Mouse (Mus musculus): ENCODE measurements at regions not wholly inside any gene's neighbourhood (a gene's known extent, or its start where the extent isn't known, plus 50 kb on each side); places are given as distances from the start of the nearest gene placed in this dataset.
A peak's percentile ranks its signal among the peaks of the same experiment; 100 is the strongest.

DNA sequence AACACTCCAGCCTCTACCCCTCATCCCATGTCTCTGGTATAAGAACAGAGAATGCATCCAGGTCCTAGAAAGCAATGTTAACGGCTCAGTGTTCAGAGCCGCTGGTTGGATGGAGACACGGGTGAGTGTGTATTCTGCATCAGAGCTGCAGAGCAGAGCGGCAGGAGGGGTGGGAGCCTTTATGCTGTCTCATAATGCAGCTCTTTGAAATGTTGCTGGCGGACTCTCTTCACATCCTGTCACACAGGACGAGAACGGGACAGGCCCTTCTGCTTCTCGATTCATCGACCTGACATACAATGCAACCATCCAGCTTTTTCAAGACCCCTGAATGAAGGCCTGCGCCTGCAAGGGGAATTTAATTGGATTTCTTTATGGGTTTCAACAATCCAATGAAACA lies 507.2 kb downstream of the Ccdc171 start:
- DNase-seq (ENCODE audit: low read depth, low spot score): no peak

DNA sequence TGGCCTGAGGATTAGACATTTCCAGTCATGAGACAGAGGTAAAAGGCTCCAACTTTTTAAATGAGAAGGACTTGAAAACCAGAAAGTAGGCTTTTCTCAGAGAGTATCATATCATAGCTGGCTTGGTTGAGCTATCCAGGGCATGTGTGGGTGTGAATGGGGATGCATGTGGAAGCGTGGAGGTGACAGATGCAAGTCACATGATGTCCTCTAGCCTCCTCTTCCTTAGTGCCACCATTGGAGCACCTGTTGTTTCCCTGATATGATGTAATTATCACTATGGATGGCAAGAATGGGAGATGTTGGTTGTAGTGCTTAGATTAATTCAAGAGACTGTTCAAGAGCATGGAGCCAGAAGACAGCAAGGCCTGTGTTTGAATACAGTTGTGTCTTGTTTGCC lies 510.0 kb downstream of the Ccdc171 start:
- DNase-seq (ENCODE audit: low read depth, low spot score): no peak

DNA sequence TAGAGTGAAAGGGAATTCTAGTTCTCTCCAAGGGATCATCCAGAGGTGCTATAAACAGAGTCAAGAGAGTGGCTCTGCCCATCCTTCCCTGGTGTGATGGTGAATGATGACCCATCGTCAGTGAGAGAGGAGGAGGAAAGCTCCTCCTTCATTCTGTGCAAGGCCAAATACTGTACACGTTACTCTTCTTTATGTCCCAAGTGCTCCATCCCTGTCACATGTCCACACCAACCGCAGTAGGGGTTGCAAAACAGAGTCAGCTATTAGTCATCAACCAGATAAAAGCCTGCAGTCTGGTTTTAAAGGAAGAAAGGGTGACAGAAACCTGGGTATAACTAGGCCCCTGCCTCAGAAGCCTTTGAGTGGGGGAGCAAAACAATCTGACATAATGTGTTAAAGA lies 512.2 kb downstream of the Ccdc171 start:
- DNase-seq (ENCODE audit: low read depth, low spot score): no peak

DNA sequence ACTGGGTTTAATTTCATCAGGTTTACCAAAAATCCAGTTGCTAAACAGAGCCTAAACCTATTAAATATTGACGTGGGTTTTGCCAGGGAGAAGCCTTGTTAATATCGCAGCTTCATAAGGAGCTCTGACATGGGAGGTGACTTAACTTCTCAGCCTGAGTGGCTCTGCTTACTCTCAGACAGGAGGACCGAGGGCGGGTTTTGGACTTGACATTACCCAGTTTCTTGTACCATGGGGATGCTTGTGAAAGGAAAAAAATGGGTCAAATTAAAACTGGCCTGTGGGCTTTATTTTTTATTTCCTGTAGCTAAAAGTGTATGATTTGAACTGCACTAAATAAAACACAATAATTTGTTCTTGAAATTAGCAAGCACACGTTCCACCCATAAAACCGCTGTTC lies 524.9 kb downstream of the Ccdc171 start:
- DNase-seq (ENCODE audit: low read depth, low spot score): no peak

DNA sequence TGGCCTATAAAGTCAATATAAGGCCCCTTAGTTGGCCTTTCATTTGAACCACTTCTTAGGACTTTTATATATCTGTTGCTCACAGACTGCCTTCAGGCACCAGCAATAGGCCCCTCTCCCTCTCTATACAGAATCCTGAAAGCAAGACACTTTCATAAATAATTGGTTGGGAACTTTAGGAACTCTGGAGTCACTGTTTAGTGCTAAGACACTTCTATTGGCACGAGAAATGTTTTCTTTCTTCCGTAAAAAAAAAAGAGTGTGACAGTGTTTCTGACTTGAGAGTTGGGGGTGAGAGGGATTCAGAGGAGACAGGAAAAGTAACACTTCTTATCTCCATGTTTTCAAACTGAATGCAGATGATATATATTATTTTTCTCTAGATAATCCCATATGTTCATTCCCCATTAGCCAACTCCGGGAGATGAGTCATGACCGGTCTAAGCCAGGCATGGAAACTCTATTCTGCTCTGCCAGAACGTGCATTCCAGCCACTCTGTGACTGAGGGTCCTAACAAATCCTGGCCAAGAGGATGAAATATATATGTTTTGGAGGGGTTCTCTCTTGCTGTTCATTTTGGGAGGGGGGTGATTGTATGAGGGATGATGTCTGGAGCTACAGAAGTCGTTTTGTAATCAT lies 531.6 kb downstream of the Ccdc171 start:
- no peak for DNase-seq (ENCODE audit: low read depth, low spot score)

DNA sequence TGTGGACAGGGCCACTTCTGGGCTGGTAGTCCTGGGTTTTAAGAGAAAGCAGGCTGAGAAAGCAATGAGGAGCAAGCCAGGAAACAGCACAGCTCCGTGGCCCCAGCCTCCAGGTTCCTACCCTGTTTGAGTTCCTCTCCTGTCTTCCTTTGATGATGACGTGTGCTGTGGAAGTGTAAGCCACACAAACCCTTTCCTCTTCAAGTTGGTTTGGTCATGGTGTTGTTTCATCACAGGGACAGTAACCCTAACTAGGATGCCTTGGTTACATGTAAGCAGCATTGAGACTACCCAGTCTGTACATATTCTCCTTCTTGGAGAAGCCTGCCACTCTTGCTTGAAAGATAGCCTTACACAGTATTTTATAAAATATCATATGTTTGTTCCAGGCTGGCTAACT lies 534.8 kb downstream of the Ccdc171 start:
- no peak for DNase-seq (ENCODE audit: low read depth, low spot score)

DNA sequence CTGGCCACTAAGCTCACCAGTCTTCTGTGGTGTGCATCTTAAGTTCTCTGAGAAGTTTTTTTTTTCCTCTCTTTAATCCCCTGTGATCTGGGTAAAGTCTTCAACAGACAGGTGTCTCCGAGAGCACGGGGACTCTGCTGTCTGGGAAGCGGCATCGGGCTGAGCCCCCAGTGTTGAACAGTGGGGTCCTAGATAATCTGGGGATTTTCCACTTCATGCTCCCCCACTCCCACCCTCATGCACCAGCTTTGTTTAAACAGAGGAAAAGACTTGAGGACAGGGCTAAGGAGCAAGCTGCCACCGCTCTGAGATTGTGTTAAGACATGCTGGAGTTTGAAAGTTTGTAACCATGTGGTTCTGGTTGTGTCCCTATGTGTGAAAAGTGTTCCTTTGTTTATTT lies 538.4 kb downstream of the Ccdc171 start:
- DNase-seq (ENCODE audit: low read depth, low spot score): no peak

DNA sequence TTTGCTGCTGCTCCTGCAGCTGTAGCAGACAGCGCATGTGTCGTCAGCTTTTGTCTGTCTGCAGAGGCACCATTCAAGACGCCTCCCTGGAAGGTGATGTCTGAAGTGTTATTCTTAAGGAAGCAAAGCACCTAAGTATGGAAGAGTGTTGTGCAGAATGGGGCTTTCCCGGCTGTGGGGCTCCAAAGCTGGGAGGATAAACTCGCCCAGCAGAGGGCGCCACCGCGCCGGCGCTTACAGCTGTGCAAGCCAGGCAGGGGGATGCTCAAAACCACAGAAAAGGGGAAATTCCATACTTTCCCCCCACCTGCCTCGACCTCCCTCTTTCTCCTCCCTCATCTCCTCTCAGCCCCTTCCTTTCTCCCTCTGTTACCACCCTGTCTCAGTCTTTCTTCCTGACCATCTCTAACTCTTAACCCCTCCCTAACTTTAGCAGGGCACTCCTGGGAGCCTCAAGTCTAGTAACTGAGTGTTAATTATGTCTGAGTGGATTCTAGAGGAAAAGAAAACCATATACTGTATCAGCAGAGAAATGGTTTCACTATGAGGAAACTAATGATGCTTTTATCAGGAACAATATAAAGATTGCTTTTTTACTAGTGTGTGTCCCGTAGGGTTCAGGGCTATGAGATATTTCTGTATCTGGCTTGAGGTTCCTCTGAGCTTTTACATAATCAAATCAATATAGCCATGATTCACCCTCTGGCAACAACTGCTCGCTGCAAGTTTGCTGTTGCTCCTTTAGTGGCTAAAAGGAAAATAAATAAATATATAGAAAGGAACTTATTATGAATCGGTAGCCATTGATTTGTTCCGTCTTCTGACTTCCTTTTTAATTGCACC lies 539.5 kb downstream of the Ccdc171 start:
- peak; percentile 39 for DNase-seq (ENCODE audit: low read depth, low spot score)

DNA sequence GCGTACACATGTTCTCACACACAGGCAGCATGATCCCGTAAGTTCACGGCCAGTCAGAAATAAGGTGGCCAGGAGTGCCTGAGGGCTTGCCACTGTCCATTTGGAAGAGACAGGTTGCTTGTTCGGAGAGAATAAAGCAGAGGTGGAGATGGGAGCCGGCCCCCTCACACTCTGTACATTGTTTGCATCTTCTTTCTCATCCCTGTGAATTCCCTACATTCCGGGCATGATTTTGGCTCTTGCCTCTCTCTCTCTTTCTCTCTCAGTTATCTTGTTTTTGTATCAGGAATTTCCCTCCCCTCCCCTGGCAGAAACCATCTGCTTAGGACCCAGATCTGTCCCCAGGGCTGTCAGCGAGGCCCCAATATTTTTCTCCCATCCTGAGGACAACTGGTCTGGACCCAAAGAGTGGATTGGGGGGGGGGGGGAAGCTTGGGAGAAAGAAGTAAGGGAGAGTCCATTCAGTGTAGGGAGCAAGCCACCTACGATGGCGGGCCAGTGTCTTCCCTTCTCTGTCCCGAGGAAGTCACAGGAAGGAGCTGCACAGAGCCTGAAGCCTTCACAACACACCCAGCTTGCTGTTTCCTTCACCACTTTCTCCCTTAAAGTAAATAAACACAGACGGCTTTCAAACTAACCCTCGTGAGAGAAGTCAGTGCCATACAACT lies 540.2 kb downstream of the Ccdc171 start:
- no peak for DNase-seq (ENCODE audit: low read depth, low spot score)

DNA sequence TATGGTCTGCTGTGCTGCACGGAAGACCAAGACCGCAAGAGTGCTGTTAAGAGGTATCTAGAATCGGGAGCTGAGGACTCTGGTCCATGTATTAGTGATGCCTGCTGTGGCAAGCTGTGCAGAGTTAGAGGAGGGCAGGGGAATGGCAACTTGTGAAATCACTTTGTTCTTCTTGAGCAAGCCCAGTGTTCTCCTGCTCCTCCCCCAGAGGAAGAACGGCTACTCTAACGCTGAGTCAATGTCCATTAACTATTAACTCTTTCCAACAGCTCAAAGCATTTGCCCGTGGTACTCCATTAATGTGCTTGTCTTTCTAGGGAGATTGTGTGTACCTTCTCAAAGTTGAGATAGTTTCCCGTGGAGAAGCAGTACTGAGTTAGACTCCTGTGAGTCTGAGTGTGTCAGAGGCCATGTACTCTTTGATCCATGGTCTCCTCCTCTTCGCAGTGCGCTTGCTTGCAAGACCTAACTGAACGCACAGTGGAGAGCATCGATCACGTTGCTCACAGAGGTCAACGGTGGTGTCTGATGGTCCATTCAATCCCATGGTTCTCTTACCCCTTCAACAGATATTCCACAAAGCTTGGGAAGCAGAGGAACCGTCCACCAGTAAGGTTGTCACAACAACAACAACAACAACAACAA lies 542.7 kb downstream of the Ccdc171 start:
- no peak for DNase-seq (ENCODE audit: low read depth, low spot score)

DNA sequence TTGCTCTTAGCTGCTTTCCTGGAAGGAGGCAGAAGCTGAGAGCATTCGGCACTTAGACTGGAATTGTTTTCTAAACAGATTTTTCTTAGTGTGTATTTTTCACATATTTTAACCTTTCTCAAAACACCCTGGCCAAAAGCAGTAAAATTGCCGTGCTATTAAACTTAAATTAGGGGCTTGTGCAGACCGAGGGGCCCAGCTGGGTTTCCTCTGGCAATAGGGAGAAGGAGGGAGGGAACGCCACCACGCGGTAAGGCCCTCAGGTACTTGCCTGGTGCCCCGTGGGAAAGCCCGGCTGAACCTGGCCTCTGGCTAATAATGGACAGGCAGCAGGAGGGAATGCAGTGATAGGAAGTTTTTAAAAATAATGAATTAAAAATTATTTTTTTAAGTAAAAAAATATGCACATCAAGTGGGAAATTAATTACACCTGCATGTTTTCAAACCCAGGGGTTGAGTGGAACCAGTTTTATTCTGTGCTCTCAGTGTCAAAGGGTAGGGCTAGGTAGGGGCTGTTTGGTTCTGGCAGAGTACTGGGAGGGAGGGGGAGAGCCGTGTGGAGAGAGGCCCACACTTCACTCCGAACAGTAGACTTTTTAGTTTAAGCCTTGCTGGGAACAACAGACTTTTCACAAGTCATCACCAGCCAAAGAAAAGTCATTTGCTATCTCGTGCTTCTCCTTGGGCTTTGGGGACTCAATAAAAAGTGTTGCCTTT lies 543.8 kb downstream of the Ccdc171 start:
- DNase-seq (ENCODE audit: low read depth, low spot score): no peak

DNA sequence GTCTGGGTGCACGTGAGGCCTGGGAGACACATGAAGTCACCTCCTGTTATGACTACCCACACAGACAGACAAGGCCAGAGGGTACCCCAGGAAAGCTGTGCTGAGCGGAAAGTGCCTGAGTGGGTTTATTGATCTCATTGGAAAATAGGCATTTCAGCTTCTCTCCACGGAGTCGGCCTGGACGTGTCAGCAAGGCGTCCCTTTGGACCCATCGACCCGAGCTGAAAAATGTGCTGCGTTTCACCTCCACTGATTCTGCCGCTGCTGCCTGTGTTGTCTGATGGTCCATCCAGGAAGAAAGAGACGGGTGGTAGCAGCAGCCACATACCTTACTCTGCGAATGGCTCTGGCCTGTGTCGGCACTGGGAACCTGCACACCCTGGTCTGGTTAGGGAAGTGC lies 544.3 kb downstream of the Ccdc171 start:
- no peak for DNase-seq (ENCODE audit: low read depth, low spot score)

DNA sequence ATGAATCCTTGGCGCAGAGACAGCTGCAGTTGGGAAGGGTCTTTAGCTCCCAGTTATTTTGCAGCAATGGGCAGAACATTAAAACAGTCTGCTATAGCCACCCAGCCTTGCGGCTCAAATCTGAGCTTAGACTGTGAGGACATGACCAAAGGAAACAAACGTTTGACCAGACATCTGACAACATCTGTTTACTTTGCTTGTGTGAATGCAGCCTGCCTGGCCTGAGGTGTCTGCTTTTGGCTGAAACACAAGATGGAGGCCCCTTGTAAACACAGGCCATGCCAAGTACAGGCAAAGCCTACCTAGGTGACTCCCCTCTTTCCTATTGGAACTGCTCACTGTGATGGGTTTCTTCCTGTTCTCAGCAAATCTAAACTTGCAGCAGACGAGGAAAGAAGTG lies 544.7 kb downstream of the Ccdc171 start:
- DNase-seq (ENCODE audit: low read depth, low spot score): no peak

DNA sequence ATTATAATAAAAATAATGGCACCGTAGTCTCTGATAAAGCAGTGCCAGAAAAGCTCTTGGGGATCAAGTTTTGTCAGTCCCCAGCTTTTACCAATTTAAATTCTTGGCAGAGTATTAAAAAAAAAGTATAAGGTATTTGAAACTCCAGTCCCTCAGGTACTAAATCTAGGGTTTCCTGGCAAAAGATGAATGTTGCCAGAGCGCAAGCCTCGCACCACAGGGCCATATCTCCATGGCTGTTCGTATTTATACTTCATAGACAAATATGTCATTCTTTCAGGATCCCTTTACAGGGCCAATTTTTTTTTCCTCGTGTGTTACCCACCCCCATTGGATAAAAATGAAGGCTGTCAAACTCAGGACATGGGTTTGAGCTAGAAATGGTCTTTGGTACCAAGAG lies 546.8 kb downstream of the Ccdc171 start:
- DNase-seq (ENCODE audit: low read depth, low spot score): no peak

DNA sequence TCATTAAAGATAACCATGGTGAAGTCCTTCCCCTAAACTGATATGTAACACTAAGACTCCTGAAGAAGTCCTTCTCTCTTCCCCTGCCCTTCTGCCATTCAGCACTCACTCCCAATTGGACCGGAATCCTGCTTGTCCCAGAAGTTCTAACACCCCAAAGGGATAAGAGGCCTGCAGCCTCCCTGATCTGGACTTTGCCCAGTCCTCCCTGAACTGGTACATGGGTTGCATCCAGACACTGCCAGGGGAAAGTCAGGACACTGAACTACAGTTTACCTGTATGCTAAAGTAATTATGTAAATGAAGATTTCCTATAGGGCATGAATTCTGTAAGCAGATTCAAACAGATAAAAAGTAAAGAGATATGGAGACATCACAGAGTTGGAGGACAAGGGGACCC lies 551.2 kb downstream of the Ccdc171 start:
- DNase-seq (ENCODE audit: low read depth, low spot score): no peak

DNA sequence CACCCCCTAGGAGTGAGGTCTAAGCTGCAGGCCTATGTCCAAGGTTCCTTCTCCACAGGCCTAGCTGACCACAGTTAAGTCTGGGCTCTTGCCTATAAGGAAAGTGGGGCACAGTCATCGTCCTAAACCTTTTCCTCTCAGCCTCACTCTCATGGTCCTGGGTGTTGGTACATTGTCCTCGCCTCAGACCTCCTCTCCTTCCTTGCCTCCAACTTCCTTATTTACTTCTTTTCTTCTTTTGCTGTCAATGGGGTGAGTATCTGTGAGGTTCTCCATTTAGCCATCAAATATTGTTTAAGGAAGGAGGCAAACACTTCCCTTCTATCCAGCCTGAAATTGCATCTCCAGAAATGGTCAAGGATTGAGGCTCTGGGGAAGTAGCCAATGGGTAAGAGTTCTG lies 554.2 kb downstream of the Ccdc171 start:
- no peak for DNase-seq (ENCODE audit: low read depth, low spot score)

DNA sequence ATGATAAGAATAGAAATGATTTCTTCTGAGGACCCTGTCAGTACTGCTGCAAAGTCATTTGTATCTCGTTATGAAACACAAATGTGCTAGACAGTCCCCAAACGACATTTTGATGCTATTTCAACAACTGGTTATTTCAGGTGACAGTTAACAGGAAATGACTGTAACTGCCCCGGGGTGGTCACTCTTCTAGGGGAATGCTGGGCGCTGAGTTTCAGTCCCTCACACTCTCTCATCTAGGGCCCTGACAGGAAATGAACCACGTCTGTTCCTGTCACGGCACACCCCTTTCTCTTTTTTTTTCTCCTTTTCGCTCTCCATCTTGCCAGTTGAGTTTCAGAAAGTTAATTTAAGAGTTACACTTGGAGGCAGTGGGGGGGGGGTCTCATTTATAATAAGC lies 556.2 kb downstream of the Ccdc171 start:
- DNase-seq (ENCODE audit: low read depth, low spot score): no peak

DNA sequence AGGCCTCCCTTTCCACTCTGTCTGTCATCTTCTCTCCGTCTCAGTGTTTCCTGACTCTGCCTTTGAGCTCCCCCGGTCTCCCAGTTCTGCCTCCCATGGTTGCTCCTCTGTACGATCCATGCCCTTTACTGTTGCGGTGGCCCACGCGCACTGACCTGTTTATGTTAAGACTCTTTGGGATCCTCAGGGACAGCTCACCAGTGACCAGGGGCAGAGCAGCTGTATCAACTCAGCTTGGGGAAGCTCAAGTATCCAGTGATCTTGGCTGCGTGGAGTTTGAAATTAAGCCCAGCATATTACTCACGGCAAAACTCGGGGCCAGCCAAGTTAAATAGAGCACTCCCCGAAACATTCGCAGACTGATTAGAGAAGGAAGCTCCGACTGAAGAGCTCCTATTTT lies 562.8 kb downstream of the Ccdc171 start:
- DNase-seq (ENCODE audit: low read depth, low spot score): peak; percentile 84

DNA sequence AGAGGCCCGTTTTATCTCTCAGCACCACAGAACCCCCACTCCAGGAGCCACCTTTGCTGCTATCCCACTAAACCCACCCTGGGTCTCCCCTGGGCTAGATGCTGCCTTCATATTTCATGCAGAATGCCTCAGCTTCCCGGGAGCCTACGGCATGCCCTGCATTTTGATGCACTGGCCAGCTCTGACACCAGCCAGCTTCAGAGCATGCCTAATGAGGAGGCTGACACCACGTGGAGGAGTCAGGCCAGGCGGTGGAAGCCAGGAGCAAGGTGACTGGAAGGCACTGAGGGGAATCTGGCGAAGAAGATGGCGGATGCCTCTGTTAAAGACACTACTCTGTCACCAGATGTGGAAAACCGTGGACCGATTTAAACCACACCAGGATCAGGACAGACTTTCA lies 567.2 kb downstream of the Ccdc171 start:
- no peak for DNase-seq (ENCODE audit: low read depth, low spot score)

DNA sequence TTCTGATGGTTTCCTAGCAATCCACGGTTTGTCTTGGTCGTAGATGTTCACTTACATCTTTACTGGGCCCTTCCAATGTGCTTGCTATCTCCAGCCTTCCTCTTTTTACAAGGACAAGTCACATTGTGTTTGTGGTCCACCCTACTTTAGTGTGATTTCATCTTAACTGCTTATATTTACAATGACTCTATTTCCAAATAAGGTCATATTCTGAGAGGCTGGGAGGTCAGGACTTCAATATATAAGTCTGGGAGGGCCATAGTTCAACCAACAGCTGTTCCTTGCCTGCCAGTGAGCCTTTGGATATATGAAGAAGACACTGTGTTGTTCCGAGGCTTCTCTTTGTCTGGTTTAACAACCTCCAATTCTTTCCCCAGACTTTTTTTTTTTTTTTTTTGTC lies 569.9 kb downstream of the Ccdc171 start:
- no peak for DNase-seq (ENCODE audit: low read depth, low spot score)

DNA sequence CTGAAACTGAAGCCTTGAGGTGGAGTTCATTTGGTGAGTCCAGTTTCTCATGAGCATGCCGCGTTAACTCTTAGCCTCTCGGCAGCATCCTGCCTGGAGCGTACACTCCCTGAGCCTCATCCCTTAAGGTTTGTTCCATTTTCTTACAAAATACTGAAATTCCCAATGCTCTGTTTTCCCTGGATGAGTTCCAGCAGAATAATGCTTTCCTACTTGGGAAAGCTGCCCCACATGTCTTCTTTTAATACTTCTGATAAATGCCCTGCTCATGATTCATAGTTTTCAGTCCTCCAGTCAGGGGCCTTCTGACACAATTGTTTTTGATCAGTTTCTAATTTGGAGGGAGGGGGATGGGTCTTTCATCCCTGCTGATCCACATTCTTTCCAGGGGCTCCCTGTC lies 570.7 kb downstream of the Ccdc171 start:
- DNase-seq (ENCODE audit: low read depth, low spot score): no peak

DNA sequence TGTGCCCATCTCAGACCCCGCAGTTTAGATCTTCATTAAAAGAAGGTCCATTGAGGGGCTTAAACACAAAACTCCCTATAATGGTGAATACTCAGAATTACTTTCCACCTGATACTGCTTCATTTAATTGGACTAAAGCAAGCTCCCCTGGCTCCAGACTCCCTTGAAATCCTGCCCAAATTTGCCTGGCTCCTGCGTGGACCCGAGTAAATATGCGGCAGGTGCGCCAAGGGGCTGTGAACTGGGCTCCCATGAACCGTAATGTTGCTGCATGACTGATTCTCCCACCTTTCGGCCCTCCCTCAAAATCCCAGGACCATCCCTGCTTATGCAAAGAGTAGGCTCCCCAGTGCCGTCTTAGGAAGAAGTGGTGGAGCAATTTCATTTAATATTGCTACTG lies 573.7 kb downstream of the Ccdc171 start:
- no peak for DNase-seq (ENCODE audit: low read depth, low spot score)

Measured in skeletal muscle tissue, adult 2 months (tissue).